Mouse (Mus musculus) kidney, embryonic 16.5 days (tissue): Measurements from ENCODE around the gene Sema4d. TPM values are rescaled to one million over a fixed set of nuclear protein-coding genes. Genes with fewer than 3 reads are reported as not detected.

ENCODE experiments used
- ATAC-seq: fragments of 200-750 bp; cut with Nextera tagmentation; 2 replicates; pipeline ENCODE4 v1.8.0; 2017; ENCODE audit warnings: moderate TSS enrichment; ENCODE audit not compliant: low FRiP score, low TSS enrichment
- H3K27ac ChIP-seq: fragments of 300-500 bp; sonication (generic); 2 replicates; pipeline ENCODE4 v1.5.1; 2014; ENCODE audit warnings: low read length
- H3K27me3 ChIP-seq: fragments of 300-500 bp; sonication (generic); 2 replicates; pipeline ENCODE4 v1.6.1; 2014; ENCODE audit warnings: low read length, control low read depth, mixed read lengths; ENCODE audit not compliant: insufficient read depth
- H3K36me3 ChIP-seq: fragments of 300-500 bp; sonication (generic); 2 replicates; pipeline ENCODE4 v1.6.1; 2014; ENCODE audit warnings: low read length, control low read depth, mixed read lengths; ENCODE audit not compliant: insufficient read depth
- H3K4me1 ChIP-seq: fragments of 300-500 bp; sonication (generic); 2 replicates; pipeline ENCODE4 v1.6.1; 2014; ENCODE audit warnings: low read length, control low read depth, mixed read lengths; ENCODE audit not compliant: insufficient read depth
- H3K4me2 ChIP-seq: fragments of 300-500 bp; sonication (generic); replicated peaks from 2 replicates; pipeline ENCODE4 v1.6.1; 2014; ENCODE audit warnings: low read depth, low read length
- H3K4me3 ChIP-seq: fragments of 300-500 bp; sonication (generic); 2 replicates; pipeline ENCODE4 v1.5.1; 2014; ENCODE audit warnings: mild to moderate bottlenecking, low read length
- H3K9ac ChIP-seq: fragments of 300-500 bp; sonication (generic); replicated peaks from 2 replicates; pipeline ENCODE4 v1.6.1; 2014; ENCODE audit warnings: low read length
- H3K9me3 ChIP-seq: fragments of 300-500 bp; sonication (generic); 2 replicates; pipeline ENCODE4 v1.6.1; 2016; ENCODE audit warnings: low read length, control low read depth
- WGBS: fragments of 180-500 bp; shearing (Covaris S2); extraction: QIAGEN DNeasy Blood & Tissue Kit; methylation state at CpG from one replicate; pipeline ENCODE4 v1.1.7; 2014; 5-methylcytosine and 5-hydroxymethylcytosine counted together
- polyA plus RNA-seq: library from polyadenylated mRNA; unstranded; fragments of >200 nt; fragmentation: Nextera tagmentation; extraction: Ambion mirVana; gene quantifications from 2 replicates; pipeline ENCODE4 v1.2.1, GENCODE M21; 2015

Sema4d gene
- polyA plus RNA-seq, 1 experiment from 2014 or later: 29.0 TPM

DNA sequence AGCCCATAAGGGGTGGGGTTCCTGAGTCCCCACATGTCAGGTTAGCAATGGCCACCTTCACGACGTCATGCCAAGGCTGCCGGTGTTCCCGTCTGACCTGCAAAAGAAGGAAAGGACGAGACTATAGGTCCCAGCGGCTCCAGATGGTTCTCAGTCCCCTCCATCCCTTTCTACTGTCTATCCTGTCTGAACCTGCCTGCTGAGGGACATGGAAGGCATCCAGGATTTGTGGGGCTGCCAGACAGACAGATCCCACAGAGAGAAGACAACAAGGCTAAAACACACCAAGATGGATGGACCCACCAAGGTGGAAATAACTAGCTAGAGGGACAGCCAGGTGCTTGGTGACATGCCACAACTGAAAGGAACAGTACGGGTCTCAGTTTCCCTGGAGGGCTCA, 68.1 kb downstream of the Sema4d start:
- H3K4me3 ChIP-seq: no peak overlapping the region
- no peak for ATAC-seq
- no peak overlapping the region for H3K4me2 ChIP-seq
- H3K4me1 ChIP-seq: peaks cover 24% of the 10 kb centered on the region
- no peak overlapping the region for H3K27ac ChIP-seq
- WGBS: 89% methylated on average over 7 of the region's 7 CpGs
- no peak overlapping the region for H3K9ac ChIP-seq
- H3K36me3 ChIP-seq: 0 out of 2 replicates have a peak, but pooled peaks cover 2% of the 10 kb centered on the region
- no peaks in the 10 kb centered on the region for H3K9me3 ChIP-seq
- no peaks in the 10 kb centered on the region for H3K27me3 ChIP-seq

DNA sequence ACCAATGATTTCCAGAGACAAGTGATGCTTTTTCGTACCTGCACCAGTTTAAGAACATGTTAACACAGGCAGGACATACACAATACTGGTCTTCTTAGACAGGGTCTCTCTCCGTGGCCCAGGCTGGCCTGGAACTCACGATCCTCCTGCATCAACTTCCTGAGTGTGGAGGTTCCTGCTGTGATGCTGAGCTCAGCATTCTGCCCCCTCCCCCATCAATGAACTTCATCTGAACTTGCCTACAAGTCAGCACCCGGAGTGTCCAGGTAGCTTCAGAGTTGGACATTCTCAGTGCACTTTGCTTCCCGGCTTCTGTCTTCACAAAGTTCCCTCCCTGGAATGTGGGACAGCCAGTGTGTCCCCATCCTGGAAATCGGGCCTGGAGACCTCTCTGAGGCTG, 69.0 kb downstream of the Sema4d start:
- H3K4me1 ChIP-seq: peaks cover 15% of the 10 kb centered on the region
- H3K27me3 ChIP-seq: no peaks in the 10 kb centered on the region
- H3K27ac ChIP-seq: no peak overlapping the region
- H3K36me3 ChIP-seq: 0 out of 2 replicates have a peak, but pooled peaks cover 9% of the 10 kb centered on the region
- no peak overlapping the region for H3K4me3 ChIP-seq
- no peak overlapping the region for H3K9ac ChIP-seq
- no peak for ATAC-seq
- no peak overlapping the region for H3K4me2 ChIP-seq
- WGBS: 82% methylated on average over 6 of the region's 6 CpGs
- H3K9me3 ChIP-seq: no peaks in the 10 kb centered on the region

DNA sequence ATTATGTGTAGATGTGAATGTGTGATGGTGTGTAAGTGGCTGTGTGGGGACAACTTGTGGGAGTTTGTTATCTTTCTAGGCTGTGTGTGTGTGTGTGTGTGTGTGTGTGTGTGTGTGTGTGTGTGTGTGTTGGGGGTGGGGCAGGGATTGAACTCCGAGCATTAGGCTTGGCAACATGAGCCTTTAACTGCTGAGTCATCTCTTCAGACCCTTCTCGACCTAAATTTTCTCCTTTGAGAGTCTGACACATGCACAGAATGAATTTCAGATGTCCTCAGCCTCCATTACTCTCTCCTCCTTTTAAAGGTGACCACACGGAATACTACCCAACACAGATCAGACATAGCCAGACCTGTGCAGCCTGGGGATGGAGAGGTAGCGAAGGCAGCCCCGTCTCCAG, 70.4 kb downstream of the Sema4d start:
- Histone ChIP-seq H3K36me3 (peaks cover 18% of the 10 kb centered on the region), H3K4me3 (no peak overlapping the region), H3K9ac (no peak overlapping the region), H3K4me1 (peaks cover 5% of the 10 kb centered on the region), H3K9me3 (peaks cover 3% of the 10 kb centered on the region; the same call in 1 of the 2 replicates), H3K27me3 (no peaks in the 10 kb centered on the region), H3K4me2 (no peak overlapping the region), H3K27ac (no peak overlapping the region)
- ATAC-seq: no peak
- 73% methylated on average over 5 of the region's 5 CpGs for WGBS

DNA sequence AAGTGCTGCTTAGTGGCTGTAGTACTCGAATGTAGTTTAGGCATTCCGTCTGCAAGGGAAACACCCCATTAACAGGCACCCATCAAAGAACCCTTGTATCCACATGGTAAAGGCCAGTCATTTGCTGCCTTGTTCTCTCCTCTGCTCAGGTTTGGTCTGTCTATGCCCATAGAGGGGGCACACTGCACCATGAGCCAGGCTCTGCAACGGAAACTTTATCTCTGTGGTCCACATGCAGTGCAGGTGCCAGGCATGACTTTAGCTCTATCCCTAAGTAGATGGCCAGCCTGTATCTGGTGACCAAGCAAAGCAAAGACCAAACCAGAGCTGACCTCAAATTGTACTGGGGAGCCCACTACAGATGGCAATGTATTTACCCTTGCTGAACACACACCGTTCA, 73.0 kb downstream of the Sema4d start:
- H3K4me1 ChIP-seq: no peaks in the 10 kb centered on the region

DNA sequence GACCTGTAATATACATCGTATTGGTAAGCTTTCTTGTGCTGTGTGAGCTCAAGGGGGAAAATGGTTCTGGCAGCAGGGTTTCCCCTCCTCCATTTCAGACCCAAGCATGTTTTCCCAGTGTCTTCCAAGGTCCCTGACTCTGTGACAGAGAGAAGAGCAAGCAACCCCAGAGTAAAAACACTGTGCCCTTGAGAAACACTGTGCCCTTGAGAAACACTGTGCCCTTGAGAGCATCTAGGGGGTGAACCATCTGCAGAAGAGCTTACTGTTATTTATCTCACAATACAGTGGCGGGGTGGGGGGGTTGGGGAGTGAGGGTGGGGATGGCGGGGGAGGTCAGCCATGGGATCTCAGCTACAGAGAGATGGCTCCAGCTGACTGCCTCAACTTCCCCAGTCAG, 74.3 kb downstream of the Sema4d start:
- Histone ChIP-seq H3K9me3 (peaks cover 3% of the 10 kb centered on the region; the same call in 1 of the 2 replicates), H3K4me1 (no peaks in the 10 kb centered on the region), H3K9ac (no peak overlapping the region), H3K4me2 (no peak overlapping the region), H3K27ac (no peak overlapping the region), H3K4me3 (no peak overlapping the region), H3K27me3 (no peaks in the 10 kb centered on the region), H3K36me3 (peaks cover 21% of the 10 kb centered on the region)
- 91% methylated on average over 3 of the region's 3 CpGs for WGBS
- no peak for ATAC-seq

More for the DNA sequence above, 73.0 kb downstream of the Sema4d start:
- H3K4me2 ChIP-seq: no peak overlapping the region
- 93% methylated on average over 4 of the region's 4 CpGs for WGBS
- no peak overlapping the region for H3K27ac ChIP-seq
- H3K4me3 ChIP-seq: no peak overlapping the region
- H3K9ac ChIP-seq: no peak overlapping the region
- H3K9me3 ChIP-seq: peaks cover 3% of the 10 kb centered on the region; the same call in 1 of the 2 replicates
- H3K27me3 ChIP-seq: no peaks in the 10 kb centered on the region
- ATAC-seq: no peak
- peaks cover 18% of the 10 kb centered on the region for H3K36me3 ChIP-seq

DNA sequence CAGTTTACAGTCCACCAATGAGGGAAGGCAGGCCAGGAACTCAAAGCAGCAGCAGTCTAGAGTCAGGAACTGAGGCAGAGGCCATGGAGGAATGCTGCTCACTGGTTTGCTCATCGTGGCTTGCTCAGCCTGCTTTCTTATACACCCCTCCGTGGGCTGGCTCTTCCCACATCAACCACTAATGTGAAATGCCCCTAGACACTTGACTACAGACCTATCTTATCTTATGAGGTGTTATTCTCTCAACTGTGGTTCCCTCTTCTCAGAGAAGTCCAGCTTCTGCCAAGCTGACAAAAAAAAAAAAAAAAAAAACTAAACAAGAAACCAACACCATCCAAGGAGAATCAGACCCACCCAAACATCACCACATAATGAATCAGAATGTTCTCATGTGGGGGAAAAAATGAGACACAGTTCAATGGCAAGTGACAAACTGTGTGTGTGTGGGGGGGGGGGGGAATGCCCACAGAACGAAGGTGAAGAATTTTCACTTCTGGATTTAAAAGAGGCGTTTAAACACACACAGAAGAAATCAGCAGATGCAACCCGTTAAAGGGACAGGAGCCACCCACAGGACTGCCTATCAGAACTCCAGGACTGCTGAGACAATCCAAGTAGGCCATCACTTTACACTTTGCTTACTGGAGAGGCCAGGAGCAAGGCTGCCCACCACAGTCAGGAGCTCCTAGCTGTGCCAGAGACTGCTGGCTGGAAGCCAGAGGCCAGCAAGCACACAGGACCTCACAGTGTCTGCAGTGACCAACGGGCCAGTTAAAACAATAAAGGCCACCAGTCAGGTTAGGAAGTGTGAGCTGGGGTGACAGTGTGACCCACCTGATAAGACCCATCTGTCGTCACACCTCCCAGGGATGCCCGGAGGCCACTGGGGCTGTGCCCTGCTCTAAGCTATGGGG, 76.9 kb downstream of the Sema4d start:
- peaks cover 3% of the 10 kb centered on the region; the same call in 1 of the 2 replicates for H3K9me3 ChIP-seq
- no peak overlapping the region for H3K9ac ChIP-seq
- H3K27me3 ChIP-seq: no peaks in the 10 kb centered on the region
- no peak overlapping the region for H3K4me2 ChIP-seq
- no peak overlapping the region for H3K27ac ChIP-seq
- no peaks in the 10 kb centered on the region for H3K4me1 ChIP-seq
- H3K4me3 ChIP-seq: no peak overlapping the region
- H3K36me3 ChIP-seq: peaks cover 25% of the 10 kb centered on the region
- no peak for ATAC-seq
- 57% methylated on average over 8 of the region's 8 CpGs for WGBS

DNA sequence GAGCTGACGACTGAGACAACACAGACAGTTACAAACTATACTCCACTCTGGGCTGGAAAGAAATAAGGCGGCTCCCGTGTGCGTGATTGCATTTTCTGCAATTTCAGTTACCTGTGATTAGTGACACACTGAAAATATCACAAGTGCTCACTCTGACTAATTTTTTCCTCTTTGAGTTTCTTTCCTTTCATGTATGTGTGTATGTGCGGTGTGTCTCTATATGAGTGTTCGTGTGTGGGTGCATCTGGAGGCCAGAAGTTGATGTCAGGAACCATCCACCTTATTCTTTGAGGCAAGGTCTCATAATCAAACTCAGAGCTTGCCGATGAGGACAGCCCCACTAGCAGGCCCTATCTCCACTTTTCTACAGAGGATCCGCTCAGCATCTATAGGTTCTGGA, 81.5 kb downstream of the Sema4d start:
- H3K27me3 ChIP-seq: no peaks in the 10 kb centered on the region
- ATAC-seq: no peak
- no peak overlapping the region for H3K4me3 ChIP-seq
- no peak overlapping the region for H3K4me2 ChIP-seq
- H3K27ac ChIP-seq: no peak overlapping the region
- no peak overlapping the region for H3K9ac ChIP-seq
- WGBS: 93% methylated on average over 8 of the region's 8 CpGs
- H3K4me1 ChIP-seq: no peaks in the 10 kb centered on the region
- no peaks in the 10 kb centered on the region for H3K9me3 ChIP-seq
- H3K36me3 ChIP-seq: peaks cover 20% of the 10 kb centered on the region; the same call in 1 of the 2 replicates

DNA sequence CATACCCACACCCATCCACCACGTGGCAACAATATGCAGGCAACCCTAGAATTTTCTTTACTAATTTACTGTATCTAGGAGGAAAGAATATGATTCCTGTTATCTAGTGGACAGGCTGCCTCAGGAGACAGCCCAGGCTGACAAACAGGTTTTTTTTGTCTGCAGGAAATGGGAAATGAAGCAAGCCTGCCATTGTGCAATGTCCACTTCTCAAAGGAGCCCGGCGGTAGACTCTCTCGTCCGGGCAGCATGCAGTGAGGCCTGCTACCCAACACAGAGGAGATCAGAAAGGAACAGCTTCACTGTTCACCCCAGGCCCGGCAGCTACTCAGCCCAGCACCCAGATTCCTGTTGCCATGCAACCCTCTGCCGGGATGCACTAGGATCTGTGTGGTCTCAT, 82.8 kb downstream of the Sema4d start:
- no peaks in the 10 kb centered on the region for H3K9me3 ChIP-seq
- no peak overlapping the region for H3K27ac ChIP-seq

DNA sequence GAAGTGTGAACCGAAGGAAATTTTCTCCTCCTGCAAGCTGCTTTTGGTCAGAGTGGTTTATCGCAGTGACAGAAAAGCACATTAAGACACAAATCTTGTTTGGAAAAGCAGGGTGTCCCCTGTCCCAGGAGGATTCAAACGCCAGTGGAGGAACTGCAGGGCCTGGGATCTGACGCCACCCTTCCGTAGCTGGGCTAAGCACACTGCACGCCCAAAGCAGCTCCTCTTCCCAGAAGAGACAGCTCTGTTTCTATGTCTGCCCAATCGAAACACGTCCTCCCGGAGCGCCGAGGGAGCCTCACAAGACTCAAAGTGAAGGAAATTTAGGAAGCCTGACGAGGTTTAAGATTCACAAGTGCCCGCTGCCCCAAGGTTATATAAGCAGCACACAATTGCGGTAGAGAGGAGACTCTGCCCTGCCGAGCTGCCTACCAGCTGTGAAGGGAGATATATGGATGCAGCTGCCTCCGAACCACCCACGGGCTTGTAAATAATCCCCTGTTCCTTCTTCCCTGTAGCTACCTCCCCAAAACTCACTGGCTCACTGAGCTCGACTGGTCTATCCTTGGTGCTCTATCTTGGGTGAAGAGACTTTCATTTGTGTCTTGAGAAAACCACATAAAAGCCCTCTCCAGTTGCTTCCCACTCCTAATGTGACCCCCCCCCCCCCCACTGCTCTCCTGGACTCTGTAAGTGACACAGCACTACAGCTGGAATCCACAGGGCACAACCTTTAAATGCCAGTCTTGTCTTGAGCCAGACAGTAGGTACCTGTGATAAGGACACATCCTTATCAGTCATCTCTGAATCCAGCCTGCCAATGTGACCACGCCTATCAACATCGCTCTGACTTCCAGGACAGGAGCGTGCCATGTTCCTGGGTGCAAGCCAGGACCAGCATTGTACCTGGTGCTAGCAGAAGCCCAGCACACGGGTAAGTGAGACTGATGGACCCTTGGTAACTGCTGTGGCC, 87.4 kb downstream of the Sema4d start:
- peak overlapping the region; percentile 40 for H3K4me2 ChIP-seq
- H3K4me1 ChIP-seq: peaks cover 9% of the 10 kb centered on the region
- H3K27me3 ChIP-seq: no peaks in the 10 kb centered on the region
- 0 out of 2 replicates have a peak overlapping the region, but pooled peaks have one; percentile 9 for H3K9ac ChIP-seq
- no peaks in the 10 kb centered on the region for H3K9me3 ChIP-seq
- peak; percentile 76 for ATAC-seq
- 35% methylated on average over 22 of the region's 22 CpGs for WGBS
- no peak overlapping the region for H3K27ac ChIP-seq
- H3K4me3 ChIP-seq: no peak overlapping the region
- peaks cover 17% of the 10 kb centered on the region for H3K36me3 ChIP-seq

More for the DNA sequence above, 82.8 kb downstream of the Sema4d start:
- Histone ChIP-seq H3K4me2 (no peak overlapping the region), H3K36me3 (peaks cover 20% of the 10 kb centered on the region; the same call in 1 of the 2 replicates), H3K4me3 (no peak overlapping the region), H3K27me3 (no peaks in the 10 kb centered on the region), H3K4me1 (peaks cover 9% of the 10 kb centered on the region), H3K9ac (no peak overlapping the region)
- ATAC-seq: no peak
- WGBS: 71% methylated on average over 7 of the region's 7 CpGs
